Mouse (Mus musculus): ENCODE measurements around the gene Lrfn4.

DNA sequence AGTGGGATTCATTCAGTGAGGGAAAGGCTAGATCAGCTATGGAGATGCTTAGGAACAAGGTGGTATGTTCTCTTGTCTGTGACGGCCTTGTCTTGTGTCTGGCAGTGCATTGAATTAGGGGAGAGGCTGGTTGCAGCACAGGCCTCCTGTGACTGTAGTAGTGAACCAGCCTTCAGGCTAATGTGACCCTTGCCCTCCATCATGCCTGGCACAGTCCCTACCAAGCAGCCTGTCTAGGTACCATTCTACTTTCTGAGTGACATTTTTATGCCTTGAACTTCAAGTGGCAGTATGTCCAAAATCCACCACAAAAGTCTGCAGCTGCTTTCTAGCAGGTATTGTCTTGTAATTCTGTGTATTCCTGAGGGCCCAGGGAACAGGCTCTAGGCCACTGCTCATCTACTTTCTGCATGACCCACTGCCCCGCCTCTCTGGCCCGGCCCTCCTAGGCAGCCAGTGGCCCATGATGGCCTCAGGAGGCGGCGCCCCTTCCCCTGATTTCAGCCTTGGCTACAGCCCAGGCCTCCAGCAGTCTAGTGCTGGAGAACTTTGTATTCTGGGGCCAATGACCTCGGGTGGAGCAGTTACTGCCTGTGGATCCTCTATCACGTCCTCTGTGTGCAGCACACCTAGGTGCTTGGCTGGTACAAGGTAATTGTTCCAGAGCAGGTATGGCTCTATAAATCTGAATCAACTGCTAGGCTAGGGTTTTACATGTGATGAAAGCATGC lies 21.5 kb downstream of the Lrfn4 start:
- TF ChIP-seq POLR2A (IDR thresholded peaks at IDR 0.05; ENCODE audit: low read depth, low read length) (no peak), CTCF (conservative IDR thresholded peaks at IDR 0.05; ENCODE audit: insufficient read depth, insufficient read length, low read depth, low read length) (no peak)

Data from kidney, adult 2 months (tissue).